Comparison of ENCODE assay signal across 10 mouse cellular contexts in the genomic region with DNA sequence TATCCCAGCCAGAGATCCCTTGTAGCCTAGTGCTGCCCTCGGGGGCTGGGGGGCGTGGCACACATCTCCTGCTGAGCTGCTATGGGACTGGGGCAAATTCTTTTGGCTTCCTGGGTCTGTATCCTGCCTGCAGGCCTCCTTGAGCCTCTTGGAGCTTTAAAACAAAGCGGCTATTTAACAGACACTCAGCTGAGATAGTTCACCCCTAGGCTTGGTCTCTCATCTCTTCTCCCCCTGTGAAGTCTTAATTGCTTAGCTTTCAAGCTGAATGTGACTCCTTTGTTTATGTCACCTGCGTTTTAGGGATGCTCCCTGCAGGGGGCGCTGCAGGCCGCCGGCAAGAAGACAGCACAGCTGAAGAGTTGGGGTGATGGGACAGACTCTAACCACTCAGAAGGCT. TPM values are rescaled to one million over a fixed set of nuclear protein-coding genes. Genes with fewer than 3 reads are reported as not detected.
A peak's percentile ranks its signal among the peaks of the same experiment; 100 is the strongest.
DNase-seq lines count a peak whose midpoint lies in the region; ATAC-seq and TF ChIP-seq lines count a peak whose summit lies in the region.
"Had no signal": no experiment of that assay in that cellular context is flagged by ENCODE, and none has a peak within 500 bp of the region (broad histone marks: within the 10 kb centered on the region; RNA-seq: fewer than 3 reads in every experiment).

No protein-coding gene starts in this region.

- ATAC-seq in forebrain, postnatal 0 days = peak; percentile 34; the same call in 1 of the 2 replicates

- H3K27ac ChIP-seq in thymus, adult 2 months (ENCODE audit: control insufficient read depth, insufficient read depth, low read length) = no peak overlapping the region
- no peak overlapping the region for H3K27ac ChIP-seq in forebrain, postnatal 0 days (ENCODE audit: low read depth, low read length)

- no peaks in the 10 kb centered on the region for H3K27me3 ChIP-seq in thymus, adult 2 months (ENCODE audit: control insufficient read depth, insufficient read depth, low read length)
- H3K27me3 ChIP-seq in forebrain, postnatal 0 days (ENCODE audit: insufficient read depth, low read length) = no peaks in the 10 kb centered on the region
- no peaks in the 10 kb centered on the region for H3K27me3 ChIP-seq in splenic B cell, adult 2 months (ENCODE audit: control insufficient read depth, insufficient read depth, low read length, poor library complexity, severe bottlenecking)
- H3K27me3 ChIP-seq: megakaryocyte, embryonic 14.5 days had no signal

- H3K4me2 ChIP-seq in forebrain, postnatal 0 days (ENCODE audit: low read depth) = no peak overlapping the region

- WGBS in thymus, adult 2 months = 55% methylated on average over 7 of the region's 7 CpGs
- WGBS in forebrain, postnatal 0 days = 5% methylated on average over 7 of the region's 7 CpGs

- H3K4me3 ChIP-seq in thymus, adult 2 months (ENCODE audit: control insufficient read depth, insufficient read depth, low read length) = no peak overlapping the region
- no peak overlapping the region for H3K4me3 ChIP-seq in forebrain, postnatal 0 days (ENCODE audit: low read depth, low read length)
- H3K4me3 ChIP-seq: erythroblast, embryonic 14.5 days; megakaryocyte, embryonic 14.5 days had no signal

- peak; percentile 50 for DNase-seq in embryo, embryonic 10.5 days (ENCODE audit: low spot score)
- DNase-seq in embryo, embryonic 10 days (ENCODE audit: low spot score) = no peak
- DNase-seq in thymus, adult 2 months = no peak
- no peak for DNase-seq in thymus, postnatal 10 days (ENCODE audit: low spot score in 2 of 2)
- DNase-seq in forebrain, postnatal 0 days = no peak
- peak; percentile 68 for DNase-seq in splenic B cell, adult 2 months (ENCODE audit: low read depth, low spot score)
- DNase-seq in right cerebral cortex, postnatal 10 days (ENCODE audit: low spot score in 2 of 2) = no peak
- no peak for DNase-seq in urinary bladder, postnatal 14 days (ENCODE audit: low spot score)

- no peak for TF ChIP-seq POLR2A in thymus, adult 2 months (IDR thresholded peaks at IDR 0.05; ENCODE audit: control insufficient read depth, extremely low read depth, insufficient read depth, low read length, poor library complexity)

- H3K9me3 ChIP-seq in forebrain, postnatal 0 days (ENCODE audit: low read length) = no peaks in the 10 kb centered on the region
- H3K9me3 ChIP-seq: megakaryocyte, embryonic 14.5 days had no signal

- no peaks in the 10 kb centered on the region for H3K4me1 ChIP-seq in thymus, adult 2 months (replicated peaks; ENCODE audit: control insufficient read depth, insufficient read depth, low read length)
- H3K4me1 ChIP-seq in forebrain, postnatal 0 days (ENCODE audit: insufficient read depth) = no peaks in the 10 kb centered on the region

- H3K36me3 ChIP-seq in thymus, adult 2 months (ENCODE audit: control insufficient read depth, insufficient read depth, low read length) = no peaks in the 10 kb centered on the region
- no peaks in the 10 kb centered on the region for H3K36me3 ChIP-seq in forebrain, postnatal 0 days (ENCODE audit: insufficient read depth)
- no peaks in the 10 kb centered on the region for H3K36me3 ChIP-seq in splenic B cell, adult 2 months (ENCODE audit: control insufficient read depth, insufficient read depth, low read length, poor library complexity, severe bottlenecking)

- TF ChIP-seq CTCF in thymus, adult 2 months (IDR thresholded peaks at IDR 0.05; ENCODE audit: borderline replicate concordance, control insufficient read depth, extremely low read depth, insufficient read depth, low read length, poor library complexity) = peak; percentile 44; the same call in 1 of the 2 replicates
- peak; percentile 59 for TF ChIP-seq CTCF in forebrain, postnatal 0 days (IDR thresholded peaks at IDR 0.05; ENCODE audit: low read depth)

- H3K9ac ChIP-seq in forebrain, postnatal 0 days = no peak overlapping the region

RNA-seq across cellular contexts. Expression of a gene that starts 38.8 kb away (rescaled TPM):
- polyA plus RNA-seq in thymus, adult 2 months (2012; rRNA removed) = 31.3 and 40.8 TPM in 2 replicates
- total RNA-seq in forebrain, postnatal 0 days (2014; rRNA removed) = 9.4 and 13.1 TPM in 2 replicates
- 12.7 and 17.7 TPM in 2 replicates for polyA plus RNA-seq in forebrain, postnatal 0 days (2015; fragmentation: Nextera tagmentation; extraction: Ambion mirVana)

RNA-seq across cellular contexts. Expression of a gene that starts 39.9 kb away (rescaled TPM):
- 163 and 164 TPM in 2 replicates for polyA plus RNA-seq in thymus, adult 2 months (2012; rRNA removed)
- 356 and 372 TPM in 2 replicates for total RNA-seq in forebrain, postnatal 0 days (2014; rRNA removed)
- polyA plus RNA-seq in forebrain, postnatal 0 days (2015; fragmentation: Nextera tagmentation; extraction: Ambion mirVana) = 360 and 367 TPM in 2 replicates

Comparison
In these comparisons a context has a peak if more than half of its experiments do, and no peak if none do; other contexts are left out.
1. DNase-seq: peak in embryo, embryonic 10.5 days (single experiment) and splenic B cell, adult 2 months (single experiment); none in embryo, embryonic 10 days (single experiment), thymus, adult 2 months (single experiment), thymus, postnatal 10 days (0 of 2), forebrain, postnatal 0 days (single experiment), right cerebral cortex, postnatal 10 days (0 of 2) and urinary bladder, postnatal 14 days (single experiment).